Mouse (Mus musculus): ENCODE data around the gene Aurkaip1.

Gene Aurkaip1

DNA sequence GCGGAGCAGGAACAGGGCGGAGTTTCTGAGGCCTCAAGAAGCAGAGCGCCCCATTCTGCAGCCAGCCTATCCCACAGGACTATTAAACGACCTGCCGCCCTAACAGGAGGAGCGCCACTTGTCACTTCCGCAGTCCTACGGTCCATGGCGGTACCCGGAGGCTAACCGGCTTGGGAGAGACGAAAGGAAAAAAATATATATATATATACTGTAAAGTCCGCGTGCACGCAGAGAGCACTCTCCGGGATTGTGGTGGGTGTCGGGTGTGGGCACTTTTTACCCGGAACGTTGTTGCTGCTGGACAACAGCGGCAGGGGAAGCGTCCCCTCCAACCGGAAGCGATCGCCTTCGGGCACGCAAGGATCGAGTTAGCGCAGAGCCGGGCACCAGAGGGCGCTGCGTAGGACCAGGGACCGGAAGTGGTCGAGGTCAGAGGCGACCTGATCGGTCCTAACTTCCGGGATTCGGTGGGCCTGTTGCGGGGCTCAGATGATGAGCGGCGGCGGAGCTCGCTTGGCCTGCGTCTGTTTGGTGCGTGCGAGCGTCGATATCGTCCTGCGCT is at the start of gene Aurkaip1:
Aurkaip1 (plus strand) TSS at position 68 of the 562 bp plus-strand sequence.
- DNase-seq: peak; percentile 99

DNA sequence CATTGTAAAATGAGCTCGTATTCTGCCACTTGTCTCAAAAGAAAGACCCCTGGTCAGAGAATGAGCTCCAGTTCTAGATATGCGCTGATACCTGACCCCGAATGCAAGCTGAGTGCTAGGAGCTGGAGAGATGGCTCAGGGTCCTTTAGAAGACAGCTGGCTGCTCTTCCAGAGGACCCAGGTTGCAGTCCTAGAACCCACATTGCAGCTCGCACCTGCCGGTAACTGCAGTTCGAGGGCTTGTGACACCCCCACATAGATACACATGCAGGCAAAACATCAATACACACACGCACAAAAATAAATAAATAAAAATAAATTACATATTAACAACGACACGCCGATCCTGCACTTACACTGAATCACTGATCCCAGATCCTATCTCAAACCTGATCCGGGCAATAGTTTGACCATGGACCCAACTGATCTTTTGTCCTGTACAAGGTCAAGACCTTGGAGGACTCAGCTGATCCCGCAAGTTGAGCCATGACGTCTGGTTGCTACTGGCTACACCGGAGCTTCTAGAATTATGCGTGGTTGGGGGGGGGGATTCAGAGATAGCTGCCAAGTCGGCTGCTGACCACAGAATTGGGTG is 47.5 kb upstream of the Aurkaip1 start:
- peak; percentile 88 for DNase-seq

DNA sequence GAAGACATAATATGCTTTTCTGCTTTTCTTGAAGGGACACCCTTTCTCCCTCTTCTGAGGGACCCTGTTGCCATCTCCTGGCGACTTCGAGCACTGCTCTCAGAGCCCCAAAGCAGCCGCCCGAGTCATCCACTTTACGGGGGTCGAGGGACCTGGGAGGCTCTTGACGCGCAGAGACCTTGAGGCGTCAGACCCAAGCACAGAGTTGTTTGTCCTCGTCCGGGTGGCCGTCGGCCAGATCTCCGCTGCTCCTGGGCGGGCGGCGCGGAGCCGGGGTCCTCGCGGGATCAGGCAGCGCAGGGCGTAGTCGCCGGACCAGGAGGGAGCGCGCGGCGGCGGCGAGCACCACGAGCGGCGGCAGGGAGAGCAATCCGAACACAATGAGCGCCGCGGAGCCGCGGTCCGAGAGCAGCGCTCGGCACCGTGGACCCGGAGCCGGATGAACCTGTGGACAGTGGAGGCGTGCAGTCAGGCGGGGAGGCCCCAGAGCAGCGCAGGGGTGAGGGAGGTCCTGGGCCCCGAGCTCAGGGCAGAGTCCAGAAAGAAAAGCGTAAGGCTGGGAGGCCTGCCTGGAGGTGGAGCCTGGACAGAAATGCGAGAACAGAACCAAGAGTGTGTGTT is 46.9 kb upstream of the Aurkaip1 start:
- DNase-seq: peak; percentile 98

DNA sequence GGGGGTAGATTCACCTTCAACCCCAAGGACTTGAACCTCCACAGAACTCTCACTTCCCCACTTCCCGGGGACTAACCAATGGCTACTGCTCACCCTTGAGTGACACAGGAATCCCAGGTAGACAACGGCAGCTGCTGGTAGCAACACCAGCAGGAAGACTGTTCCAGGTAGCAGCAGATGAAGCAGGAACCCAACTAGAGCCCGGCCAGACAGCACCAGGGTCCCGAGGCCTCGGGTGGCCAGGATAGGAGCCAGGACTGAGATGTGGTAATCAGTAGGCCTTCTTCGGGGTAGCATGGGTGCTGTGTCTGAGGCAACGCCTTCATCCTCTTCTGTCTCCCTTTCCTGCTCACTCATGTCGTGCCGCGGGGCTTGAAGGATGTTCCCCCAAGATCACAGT is 45.8 kb upstream of the Aurkaip1 start:
- DNase-seq: peak; percentile 90

DNA sequence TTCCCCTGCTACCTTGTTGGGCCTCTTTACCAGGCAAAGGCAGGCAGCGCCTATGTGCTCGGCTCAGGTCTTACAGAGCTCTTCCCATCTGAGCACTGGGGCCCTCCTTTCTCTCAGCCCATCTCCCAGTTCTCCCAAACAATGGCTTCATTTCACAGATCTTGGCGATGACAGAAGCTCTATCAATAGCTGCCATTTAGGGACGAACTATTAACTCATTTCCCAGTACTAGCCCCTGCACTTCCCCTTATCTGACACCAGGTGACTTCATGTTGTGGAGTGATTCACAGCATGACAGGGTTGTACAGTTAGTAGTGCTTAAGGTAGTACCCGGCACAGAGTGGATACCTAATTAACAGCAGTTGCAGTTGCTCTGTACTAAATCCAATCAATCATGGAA is 45.3 kb upstream of the Aurkaip1 start, which contains the start of gene Tmem88b:
Tmem88b (minus strand) TSS at position 56 of the 400 bp plus-strand sequence.
- peak; percentile 79 for DNase-seq

DNA sequence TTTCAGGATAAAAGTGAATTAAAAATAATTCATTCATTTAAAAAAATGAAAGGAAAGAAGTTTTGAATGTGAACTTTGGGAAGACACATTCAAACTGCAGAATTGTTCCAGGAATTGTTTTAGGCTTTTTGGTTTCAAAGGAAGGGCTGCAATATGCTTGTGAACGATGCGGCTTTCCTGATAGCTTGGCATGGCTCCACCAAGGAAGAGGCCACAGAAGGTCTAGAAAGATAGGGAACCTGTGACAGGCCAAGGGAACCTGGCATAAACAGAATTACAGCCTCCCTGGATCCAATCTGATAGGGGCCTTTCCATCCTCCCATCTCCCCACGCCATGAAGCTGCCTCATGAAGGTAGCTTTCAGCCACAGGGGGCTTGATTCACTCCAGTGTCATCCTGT is 42.8 kb upstream of the Aurkaip1 start:
- peak; percentile 83 for DNase-seq

DNA sequence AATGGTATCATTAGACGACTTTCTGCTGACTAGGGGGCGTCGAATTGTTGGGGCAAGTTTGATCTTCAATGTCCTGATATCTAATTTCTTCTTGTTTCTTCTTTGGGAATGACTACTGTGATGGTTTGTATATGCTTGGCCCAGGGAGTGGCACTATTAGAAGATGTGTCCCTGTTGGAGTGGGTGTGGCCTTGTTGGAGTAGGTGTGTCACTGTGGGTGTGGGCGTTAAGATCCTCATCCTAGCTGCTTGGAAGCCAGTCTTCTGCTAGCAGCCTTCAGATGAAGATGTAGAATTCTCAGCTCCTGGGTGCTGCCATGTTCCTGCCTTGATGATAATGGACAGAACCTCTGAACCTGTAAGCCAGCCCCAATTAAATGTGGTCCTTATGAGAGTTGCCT is 42.2 kb upstream of the Aurkaip1 start:
- DNase-seq: peak; percentile 87

DNA sequence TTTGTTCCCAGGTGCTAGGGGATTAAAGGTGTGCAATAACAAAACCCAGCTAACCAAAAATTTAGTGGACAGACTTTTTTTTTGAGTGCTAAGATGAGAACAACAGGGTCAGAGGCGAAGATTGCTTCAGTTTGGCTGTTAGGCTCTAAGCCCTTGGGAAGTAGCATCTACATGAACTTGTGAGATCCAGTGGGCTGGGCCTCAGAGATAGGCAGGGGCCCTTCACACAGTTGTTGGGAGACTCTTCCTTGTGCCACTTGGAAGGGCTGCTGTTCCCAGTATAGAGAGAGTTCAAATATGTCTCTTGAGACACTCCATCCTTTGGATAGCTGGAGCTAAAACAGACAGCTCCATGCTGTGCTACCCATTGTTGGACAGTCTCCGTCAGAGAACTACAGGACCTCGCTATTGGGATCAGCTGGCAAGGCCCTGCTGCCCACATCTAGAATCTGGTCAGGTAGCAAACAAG is 41.0 kb upstream of the Aurkaip1 start, which contains the start of gene Ankrd65:
Ankrd65 (plus strand) TSS at position 419 of the 469 bp plus-strand sequence.
- DNase-seq: peak; percentile 81

DNA sequence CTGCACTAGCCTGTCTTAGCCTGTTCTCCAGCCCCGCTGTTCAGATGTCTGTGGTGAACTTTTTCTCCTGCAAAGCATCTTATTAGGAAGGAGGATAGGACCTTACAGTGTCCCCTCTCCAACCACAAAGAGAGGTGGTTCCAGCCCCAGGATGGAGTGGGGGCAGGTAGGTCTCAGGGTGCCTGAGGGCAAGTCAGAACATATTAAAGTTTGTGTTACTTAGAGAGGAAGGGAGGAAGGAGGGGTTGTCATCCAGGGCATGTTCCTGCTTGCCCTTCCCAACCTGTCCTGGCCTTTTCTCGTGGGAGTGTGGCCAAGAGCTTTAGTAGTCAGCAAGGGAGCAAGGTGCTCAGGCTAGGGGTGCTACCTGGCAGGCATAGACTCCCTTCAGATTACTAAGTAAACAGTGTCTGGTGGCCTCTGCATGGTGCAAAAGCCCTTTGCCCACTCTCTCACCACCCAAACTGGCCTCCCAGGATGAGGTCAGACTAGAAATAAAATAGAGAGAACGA is 40.4 kb upstream of the Aurkaip1 start:
- DNase-seq: peak; percentile 86

DNA sequence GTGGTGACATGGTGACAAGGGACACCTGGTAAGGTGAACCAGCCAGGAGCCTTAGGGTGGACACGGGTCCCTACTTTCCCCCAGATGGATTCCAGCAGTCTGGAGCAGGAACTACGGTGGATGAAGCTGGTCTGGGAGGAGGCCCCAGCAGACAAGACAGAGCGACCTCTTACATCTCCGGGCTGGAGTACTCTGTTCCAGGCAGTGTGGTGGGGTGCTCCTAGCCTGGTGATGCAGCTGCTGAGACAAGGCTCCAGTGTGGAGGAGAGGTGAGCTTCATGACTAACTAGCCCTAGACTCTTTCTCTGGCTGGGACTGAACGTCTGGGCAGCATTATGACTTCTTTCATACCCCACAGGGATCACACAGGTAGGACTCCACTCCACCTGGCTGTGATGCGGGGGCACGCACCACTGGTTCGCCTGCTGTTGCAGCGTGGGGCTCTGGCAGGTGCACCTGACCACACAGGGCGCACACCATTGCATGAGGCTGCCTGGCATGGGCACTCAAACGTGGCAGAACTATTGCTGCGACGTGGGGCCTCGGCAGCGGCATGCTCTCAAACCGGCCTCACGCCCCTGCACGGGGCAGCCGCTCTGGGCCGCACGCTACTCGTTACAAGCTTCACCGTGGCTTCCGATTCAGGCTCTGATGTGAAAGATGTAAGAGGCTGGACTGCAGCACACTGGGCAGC is 39.7 kb upstream of the Aurkaip1 start:
- DNase-seq: no peak

DNA sequence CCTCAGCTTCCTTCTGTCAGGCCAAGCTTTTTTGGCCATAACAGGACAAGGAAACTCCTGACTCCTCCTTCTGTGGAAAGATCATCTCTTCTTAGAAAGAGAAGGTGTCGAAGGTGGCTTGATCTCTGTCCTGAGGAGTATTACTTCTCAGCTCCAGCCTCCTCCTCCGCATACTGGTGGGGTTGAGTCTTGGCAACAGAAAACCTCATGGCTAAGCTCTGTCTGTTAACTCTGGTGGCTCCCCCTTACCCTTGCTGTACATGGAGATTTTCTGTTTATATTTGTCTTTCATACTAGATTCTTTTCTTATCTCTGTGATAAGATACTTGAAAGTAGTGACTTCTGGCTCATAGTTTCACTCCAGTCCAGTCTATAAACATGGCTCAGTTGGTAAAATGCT is 37.3 kb upstream of the Aurkaip1 start:
- peak; percentile 72 for DNase-seq

DNA sequence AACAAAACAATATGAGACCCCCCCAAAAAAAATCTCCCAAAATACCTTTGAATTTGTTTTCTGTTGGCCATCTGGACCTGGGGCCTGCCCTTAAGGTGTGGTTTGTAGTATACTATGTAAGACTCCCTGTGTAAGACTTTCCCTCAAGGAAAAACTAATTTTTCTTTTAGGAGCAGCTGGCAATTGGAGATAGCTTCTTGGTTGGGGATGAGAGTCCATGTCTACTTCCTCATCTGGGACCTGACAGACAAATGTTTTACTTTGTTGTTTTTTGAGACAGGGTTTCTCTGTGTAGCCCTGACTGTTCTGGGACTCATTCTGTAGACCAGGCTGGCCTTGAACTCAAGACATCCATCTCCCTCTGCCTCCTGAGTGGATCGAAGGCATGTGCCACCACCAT is 29.0 kb upstream of the Aurkaip1 start:
- DNase-seq: peak; percentile 33

DNA sequence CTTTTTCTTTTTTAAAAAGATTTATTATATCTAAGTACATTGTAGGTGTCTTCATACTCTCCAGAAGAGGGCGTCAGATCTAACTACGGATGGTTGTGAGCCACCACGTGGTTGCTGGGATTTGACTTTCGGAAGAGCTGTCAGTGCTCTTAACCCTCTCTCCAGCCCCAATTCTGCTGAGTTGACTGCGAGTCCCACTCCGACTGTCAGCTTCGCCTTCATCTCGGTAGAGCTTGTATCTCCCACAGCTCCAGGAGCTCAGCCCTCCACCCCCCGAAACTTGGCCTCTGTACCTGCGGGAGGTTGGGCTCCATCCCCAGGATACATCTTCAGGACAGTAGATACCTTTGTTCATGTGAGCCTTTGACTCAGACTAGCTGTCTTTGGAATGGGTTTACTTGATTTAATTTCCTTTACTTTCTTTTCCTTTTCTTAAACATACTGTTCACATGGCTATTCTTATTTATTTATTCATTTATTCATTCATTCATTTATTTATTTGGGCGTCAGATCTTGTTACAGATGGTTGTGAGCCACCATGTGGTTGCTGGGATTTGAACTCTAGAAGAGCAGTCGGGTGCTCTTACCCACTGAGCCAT is 28.2 kb upstream of the Aurkaip1 start, which contains the start of gene Mrpl20:
Mrpl20 (plus strand) TSS at position 138 of the 599 bp plus-strand sequence.
- peak; percentile 87 for DNase-seq

DNA sequence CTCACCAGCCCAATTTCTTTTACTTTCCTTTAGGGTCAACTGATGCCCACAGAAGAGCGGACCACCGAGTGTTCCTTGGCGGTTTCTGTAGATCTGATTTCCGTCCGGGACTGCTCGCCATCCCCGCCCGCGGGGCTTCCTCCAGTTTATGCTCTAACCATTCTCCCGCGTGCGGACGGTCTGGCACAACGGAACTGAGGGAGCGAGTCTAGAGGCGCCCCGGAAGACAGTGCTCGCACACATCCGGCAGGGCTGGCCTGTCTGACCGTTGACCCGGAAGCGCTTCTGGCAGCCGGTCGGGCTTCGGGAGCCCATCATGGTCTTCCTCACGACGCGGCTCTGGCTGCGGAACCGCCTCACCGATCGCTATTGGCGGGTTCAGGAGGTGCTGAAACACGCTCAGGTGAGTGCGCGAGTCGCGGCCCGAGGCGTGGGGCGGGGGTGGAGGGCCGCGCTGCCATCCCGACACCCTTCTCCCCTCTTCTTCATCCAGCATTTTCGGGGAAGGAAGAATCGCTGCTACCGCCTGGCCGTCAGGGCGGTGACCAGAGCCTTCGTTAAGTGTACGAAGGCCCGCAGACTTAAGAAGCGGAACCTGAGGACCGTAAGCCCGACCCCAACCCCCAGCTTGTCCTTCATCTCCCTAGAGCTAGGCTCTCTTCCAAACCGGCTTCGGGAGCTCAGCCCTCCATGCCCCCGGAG is 27.6 kb upstream of the Aurkaip1 start:
- DNase-seq: peak; percentile 99

DNA sequence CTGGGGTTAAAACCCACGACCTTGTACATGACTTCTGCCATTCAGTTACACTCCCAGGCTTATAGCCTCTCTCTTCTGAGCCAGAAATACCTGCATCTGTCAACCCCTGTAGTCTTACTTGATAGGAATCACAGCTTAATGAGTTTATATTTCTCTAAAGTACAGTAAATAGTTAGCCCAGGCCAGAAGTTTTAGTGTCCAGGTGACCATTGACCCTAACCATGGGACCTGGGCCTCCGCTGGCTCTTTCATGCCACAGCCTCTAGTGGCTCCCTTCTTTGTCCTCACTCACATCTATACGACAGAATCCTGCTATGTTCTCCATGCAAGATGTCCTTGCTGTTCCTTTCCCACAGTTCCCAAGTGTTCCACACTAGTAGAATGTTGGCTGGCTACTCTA is 23.2 kb upstream of the Aurkaip1 start:
- DNase-seq: peak; percentile 41

DNA sequence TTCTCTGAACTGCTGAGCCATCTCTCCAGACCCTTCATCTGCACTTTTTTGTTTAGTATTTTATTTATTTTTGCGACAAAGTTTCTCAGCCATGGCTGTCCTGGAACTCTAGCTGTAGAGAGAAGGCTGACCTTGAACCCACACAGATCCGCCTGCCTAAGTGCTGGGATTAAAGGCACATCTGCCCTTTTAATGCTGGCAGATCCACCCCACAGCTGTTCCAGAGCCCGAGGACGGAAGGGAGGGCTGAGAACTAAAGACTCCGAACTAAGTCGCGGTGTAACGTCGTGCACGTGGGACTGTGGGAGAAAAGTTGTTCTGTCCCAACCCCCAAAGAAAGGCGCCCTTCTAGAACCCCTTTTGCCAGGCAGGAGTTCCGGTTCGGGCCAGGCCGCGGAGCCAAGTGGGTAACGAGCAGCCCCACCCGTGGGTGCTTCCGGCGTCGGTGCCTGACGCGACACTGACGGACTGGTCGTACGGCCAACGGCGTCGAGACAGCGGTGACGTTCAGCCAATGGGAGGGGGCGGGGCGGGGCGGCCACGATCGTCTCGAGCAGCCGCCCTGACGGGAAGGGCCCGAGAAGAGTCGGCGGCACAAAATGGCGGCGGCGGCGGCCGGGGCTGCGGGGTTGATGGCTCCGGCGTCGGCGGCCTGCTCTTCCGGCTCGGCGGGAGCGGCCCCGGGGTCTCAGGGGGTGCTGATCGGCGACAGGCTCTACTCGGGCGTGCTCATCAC is 19.0 kb upstream of the Aurkaip1 start, which contains the start of gene Ccnl2:
Ccnl2 (plus strand) TSS at position 561 of the 736 bp plus-strand sequence.
- peak; percentile 99 for DNase-seq

DNA sequence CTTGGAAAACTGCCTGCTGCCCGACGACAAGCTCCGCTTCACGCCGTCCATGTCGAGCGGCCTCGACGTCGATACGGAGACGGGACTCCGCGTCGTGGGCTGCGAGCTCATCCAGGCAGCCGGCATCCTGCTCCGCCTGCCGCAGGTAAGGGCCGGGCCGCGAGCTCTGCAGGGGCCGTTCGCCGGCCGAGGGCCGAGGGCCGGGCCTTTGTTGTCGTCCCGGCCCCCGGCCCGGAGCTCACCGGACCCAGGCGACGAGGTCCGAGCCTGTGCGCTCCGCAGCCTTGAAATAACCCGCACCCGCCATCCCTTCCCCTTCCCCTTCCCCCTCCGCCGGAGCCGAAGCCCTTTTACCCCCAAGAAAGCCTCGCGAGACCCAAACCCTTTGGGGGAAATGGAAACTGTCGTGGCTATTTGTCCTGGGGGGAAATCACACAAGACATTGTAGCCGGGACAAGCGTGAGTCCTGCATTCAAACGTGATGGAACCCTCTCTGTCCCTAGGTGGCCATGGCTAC is 18.3 kb upstream of the Aurkaip1 start:
- DNase-seq: peak; percentile 92

DNA sequence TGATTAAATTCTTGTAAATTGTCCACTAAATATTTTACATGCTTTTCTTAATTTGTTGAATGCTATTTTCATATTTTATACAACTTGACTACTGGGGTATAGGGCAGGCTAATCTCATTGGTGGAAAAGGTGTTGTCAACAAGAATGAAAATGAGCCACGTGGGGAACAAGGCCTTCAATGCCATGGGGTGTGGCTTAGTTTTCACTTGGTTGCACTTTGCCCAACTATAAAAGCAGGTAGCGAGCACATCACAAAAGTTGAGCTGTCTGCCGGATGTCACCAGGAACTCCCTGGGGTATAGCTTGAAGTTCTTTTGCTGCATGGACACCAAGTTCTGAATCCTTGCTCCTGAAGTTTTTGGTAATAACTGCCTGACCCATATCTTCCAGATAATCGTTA is 13.5 kb upstream of the Aurkaip1 start:
- peak; percentile 64 for DNase-seq

DNA sequence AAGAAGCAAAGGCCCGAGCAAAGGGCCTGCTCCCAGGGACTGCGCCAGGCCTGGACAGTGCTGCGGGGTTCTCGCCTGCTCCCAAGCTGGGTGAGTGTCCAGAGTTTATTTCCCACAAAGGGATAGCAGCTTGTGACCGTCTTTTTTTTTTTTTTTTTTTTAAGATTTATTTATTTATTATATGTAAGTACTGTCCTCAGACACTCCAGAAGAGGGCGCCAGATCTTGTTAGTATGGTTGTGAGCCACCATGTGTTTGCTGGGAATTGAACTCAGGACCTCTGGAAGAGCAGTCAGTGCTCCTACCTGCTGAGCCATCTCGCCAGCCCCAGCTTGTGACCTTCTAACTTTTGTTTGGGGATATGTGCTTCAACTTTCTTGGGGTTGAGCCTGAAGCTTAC is 10.0 kb upstream of the Aurkaip1 start:
- peak; percentile 85 for DNase-seq

DNA sequence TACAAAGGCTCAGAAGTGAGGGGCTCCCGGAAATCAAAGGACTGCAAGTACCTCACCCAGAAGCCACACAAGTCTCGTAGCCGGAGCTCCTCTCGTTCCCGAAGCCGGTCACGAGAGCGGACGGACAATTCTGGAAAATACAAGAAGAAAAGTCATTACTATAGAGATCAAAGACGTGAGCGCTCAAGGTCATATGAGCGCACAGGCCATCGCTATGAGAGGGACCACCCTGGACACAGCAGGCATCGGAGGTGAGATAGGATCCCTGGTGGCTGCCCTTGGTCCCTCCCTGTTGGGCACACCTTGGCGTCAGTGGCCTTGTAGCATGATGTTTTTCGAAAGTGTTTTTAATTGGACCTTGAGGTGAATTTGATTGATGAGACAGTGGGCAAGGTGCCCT is 7.6 kb upstream of the Aurkaip1 start:
- no peak for DNase-seq

DNA sequence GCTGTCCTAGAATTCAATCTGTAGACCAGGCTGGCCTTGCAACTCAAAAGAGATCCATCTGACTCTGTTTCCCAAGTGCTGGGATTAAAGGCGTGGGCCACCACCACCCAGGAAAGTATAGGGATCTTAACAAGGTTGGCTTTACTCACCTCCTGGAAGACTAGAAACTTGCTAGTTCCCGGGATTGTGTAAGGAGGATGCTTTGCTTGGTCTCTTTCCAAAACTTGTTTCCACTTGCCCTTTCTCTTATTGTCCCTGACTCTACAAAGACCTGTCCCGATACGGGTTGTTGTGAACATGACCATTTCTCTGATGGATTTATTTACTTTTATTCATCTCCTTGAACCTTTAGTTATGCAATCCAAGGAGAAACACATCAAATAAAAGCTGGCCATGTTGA is 1.2 kb upstream of the Aurkaip1 start:
- no peak for DNase-seq
